Mouse (Mus musculus) heart, postnatal 4 days (tissue): ENCODE data around the gene Ccnyl1. TPM values are rescaled to one million over a fixed set of nuclear protein-coding genes. Genes with fewer than 3 reads are reported as not detected.
A peak's percentile ranks its signal among the peaks of the same experiment; 100 is the strongest.
"Not testable (repeated sequence)": the region's sequence is repeated elsewhere in the genome, so short reads cannot be mapped to it uniquely, and the experiment has no call there.

Experiments used
- DNase-seq: peaks from one replicate; pipeline ENCODE4 v3.0.0; 2021
- total RNA-seq, 2 experiments: library from RNA; stranded (reverse); gene quantifications; 2 replicates each; pipeline ENCODE4 v1.2.3; 2021

Ccnyl1 gene
- 10 to 100 TPM; 31.0 to 33.2 TPM for total RNA-seq

DNA sequence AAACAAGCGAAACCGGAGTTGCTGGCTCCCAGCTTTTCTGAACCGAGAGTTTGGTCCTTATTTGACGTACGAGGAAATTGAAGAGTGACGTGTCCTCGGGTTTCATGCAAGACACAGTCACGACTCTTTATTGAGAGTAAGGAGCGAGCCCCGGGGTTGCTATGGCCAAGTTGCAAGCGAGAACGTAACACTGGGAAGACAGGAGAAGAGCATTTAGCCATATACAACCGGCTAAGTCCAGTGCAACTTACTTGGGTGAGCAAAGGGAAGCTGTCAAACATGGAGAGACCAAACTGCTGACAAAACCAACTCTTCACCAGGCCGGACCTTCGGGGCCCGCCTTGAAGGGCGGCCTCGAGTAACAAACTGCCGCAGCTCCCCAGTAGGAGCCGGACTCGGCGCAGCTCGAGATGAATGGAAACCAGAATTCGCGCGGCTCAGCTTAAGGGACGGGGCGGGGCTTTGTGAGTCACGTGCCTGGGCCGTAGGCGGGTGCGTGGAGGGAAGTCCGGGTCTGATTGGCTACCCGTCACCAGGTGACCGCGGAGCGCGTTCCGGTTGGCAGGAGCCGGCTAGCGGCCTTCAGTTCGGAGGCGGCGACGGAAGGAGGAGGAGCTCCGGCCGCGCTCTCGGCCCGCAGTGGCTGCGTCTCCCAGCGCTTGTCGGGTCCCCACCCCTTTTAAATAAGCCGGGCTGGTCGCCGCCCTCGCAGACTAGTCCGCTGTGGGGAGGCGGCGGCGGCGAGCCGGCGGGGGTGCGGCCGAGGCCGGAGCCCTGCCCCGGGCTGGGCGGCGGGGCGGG lies at the start of gene Ccnyl1:
Gene Ccnyl1, plus strand, starts transcription at position 243 of the 801 bp plus-strand sequence.
- DNase-seq, result peak; percentile 99

DNA sequence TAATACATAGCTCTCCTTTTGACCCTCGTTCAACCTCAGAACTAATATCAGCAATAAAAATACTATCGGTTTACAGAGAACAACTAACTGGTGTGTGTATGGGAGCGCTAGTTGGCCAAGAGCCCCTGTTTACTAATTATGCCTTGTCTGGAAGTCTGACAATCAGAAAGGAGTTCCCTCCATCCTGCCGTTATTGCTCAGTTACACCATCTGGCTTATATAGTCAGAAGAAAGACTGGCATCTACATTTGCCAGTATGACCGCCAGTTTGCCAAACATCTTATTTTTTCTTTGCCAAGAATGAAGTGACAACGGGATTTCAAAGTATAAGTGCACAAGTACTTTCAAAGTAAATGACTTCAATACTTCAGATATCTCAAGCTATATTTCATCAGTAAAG lies 49.2 kb upstream of the Ccnyl1 start:
- no peak for DNase-seq

DNA sequence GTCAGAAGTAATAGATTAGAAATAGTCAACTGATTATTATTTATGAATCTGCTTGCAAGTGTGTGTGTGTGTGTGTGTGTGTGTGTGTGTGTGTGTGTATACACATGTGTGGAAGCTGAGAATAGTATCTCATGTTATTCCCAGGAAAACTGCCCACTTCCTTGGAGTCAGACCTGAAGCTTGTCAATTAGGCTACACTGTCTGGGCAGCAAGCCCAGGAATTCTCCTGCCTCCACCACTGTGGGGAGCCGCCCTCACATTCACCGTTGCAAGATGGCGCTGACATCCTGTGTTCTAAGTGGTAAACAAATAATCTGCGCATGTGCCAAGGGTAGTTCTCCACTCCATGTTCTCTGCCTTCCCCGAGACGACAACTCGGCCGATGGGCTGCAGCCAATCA lies 47.7 kb upstream of the Ccnyl1 start:
- DNase-seq, result not testable (repeated sequence)

DNA sequence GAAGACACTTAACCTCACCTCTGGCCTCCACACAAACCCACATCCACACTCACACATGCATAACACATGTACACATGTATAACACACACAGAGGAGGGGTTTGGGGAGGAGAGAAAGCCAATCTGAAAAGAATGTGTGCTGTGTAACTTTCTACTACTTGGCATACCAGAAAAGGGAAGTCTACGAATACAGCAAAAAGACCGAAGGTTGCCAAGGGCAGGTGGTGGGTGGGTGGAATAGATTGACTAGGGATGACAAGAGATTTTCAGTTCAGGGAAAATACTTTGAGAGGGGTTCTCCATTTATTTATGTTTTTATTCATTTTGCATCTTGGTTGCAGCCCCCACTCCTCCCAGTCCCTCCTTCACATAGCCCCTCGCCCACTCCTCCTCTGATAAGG lies 45.7 kb upstream of the Ccnyl1 start:
- no peak for DNase-seq

DNA sequence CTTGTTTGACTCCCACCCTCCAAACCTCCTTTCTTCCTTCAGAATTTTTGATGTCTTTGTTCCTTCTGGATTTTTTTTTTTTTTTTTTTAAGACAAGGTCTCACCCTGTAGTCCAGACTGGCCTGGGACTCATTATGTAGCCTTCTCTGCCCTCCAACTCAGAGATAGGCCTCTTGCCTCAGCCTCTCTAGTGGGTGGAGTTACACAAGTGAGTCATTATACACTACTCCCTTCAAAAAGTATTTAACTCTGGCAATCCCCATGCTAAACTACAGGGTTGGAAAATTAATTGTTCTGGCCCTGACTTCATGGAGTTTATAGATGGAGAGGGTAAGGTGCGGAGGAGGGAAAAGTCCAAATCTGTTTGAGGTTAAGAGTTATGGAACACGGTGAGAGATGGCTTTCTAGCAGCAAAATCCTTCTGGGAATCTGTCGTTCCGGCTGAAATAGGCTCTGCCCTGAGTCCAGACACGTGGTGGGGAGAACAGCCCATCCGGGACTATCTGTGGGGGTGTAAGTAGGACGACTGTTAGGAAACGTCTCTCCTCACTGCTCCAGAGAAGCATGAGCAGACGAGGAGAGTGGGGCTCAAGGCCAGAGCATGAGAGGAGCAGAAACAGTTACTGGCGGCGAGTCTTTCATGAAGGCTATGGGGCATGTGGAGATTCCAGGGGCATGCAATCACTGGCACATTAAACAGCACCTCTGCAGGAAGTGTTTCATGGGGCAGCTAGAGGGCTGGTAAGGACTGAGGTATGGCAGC lies 40.7 kb upstream of the Ccnyl1 start:
- DNase-seq, result peak; percentile 10

DNA sequence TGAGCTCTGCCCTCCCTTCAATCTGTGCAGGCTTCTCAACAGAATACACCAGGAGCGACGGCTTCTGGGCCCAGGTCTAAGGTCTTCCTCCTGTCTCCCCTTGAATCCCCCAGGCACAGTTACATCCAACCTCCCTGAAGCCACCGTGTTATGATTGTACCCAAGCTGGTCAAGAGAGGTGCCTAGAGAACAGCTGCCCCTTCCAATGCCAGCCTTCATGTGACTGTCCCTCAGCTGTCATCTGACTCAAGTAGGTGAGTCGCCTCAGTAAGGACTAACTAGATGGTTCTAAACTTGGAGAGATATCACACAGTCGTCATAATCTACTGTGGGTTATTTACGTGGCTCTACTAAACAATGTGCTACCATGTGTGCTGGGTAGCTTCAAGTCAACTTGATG lies 36.6 kb upstream of the Ccnyl1 start:
- DNase-seq, result no peak

DNA sequence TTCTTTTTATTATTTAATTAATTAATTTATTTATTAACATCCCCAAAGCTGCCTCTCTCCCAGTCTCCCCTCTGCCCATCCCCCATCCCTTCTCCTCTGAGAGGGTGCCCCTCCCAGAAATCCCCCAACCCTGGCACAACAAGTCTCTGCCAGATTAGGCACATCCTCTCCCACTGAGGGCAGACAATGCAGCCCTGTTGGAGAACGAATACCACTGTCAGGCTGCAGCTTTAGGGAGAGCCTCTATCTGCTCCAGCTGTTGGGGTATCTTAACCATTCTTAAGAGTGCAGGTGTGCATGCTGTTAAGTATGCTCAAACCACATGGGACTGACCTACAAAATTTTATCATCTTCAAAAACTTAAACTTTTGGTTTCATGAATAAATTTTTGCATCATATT lies 34.8 kb upstream of the Ccnyl1 start:
- DNase-seq, result no peak

DNA sequence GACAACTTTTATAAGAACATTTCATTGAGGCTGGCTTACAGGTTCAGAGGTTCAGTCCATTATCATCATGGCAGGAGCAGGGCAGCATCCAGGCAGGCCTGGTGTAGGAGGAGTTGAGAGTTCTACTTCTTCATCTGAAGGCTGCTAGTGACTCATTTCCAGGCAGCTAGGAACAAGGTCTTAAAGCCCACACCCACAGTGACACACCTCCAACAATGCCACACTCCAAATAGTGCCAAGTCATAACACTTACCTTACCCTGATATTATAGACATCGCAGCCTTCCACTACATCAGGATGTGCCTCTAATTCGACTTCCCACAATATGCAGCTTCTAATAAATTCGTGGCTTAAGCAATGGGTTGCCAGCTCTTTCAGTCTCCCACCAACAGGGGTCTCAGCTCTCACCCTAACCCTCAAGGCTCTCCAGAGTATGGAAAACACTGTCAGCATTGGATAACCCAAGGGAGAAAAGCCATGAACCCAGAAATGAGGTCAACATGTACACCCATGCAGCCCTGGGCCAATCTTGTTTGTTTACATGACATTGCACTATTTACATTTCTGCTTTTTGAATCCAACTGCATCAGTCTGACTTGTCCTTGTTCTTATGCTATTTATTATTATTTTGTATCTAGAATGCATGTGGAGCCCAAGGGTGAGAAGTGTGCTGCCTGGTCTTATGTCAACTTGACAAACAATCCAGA lies 33.7 kb upstream of the Ccnyl1 start:
- DNase-seq, result no peak

DNA sequence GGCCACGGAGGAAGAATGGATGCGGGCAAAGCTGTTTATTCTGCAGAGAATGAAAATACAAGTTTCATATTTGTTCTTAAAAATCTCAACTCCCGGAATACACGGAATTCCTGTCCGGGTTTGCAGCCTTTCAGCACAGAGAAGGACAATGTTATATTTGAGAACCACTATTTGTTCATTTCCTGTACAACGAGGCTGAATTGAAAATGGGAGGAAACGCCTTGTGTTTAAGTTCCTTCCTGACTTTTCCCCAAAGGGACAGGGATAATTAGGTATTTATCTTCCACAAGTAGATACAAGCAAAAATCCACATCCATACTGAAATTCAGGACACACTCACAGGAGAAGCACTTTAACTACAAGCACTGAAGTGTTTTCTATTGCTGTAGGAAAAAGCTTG lies 31.4 kb upstream of the Ccnyl1 start:
- no peak for DNase-seq

DNA sequence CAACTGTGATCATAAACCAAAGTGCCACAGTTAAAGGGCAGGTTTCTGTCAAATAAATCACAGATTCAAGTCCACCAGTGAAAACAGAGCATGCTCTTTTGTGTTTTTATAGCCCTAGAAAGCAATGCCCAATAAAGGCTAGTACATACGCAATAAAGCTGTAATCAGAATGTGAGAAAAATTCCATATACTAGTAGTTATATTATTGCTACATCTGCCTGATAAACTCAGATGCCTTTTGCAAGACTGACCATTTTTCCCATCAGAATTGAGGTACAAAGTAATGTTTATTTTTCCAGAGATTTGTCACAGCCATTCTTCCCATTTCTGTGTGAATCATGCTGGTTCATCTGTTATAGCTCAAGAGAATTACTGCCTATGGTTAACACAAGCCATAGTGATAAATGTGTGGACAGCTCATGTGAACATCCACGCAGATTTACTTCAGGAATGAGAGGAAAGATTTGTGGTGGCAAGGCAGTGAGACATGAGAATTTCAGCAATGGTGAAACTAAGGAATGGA lies 23.1 kb upstream of the Ccnyl1 start:
- no peak for DNase-seq

DNA sequence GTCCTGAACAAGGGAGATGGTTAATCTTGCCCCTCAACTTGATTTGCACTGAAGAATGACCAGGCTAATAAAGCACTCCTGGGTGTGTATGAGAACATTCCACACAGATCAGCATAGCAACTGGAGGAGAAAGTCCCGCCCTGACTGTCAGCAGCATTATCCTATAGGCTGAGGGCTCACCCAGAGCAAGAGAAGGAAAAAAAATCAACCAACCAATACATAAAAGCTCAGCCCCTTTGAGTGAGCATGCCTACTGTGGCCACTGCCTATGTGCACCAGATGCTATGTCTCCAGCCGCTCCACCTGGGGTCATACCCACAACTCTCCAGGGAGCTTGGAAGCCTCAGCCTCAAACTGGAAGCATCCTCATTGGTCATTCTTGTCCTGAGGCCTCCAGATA lies 20.8 kb upstream of the Ccnyl1 start:
- no peak for DNase-seq

DNA sequence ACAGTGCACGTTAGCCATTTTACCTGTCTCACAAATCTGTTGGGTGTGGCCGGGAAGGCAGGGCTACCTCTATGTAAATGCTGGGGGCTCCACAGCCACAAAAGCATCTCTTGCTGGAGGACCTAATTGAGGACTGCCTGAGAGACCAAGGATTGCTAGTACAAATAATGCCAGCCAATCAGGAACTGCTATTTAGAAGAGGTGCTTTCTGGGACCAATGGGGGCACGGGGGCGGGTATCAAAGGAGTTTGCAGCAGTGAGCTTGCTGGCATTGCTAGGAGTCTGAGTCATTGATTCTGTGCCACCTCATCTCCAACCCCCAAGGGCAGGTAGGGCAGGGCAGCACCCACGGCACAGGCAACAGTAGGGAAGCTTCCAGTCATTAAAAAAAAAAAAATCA lies 16.3 kb upstream of the Ccnyl1 start:
- DNase-seq, result no peak

DNA sequence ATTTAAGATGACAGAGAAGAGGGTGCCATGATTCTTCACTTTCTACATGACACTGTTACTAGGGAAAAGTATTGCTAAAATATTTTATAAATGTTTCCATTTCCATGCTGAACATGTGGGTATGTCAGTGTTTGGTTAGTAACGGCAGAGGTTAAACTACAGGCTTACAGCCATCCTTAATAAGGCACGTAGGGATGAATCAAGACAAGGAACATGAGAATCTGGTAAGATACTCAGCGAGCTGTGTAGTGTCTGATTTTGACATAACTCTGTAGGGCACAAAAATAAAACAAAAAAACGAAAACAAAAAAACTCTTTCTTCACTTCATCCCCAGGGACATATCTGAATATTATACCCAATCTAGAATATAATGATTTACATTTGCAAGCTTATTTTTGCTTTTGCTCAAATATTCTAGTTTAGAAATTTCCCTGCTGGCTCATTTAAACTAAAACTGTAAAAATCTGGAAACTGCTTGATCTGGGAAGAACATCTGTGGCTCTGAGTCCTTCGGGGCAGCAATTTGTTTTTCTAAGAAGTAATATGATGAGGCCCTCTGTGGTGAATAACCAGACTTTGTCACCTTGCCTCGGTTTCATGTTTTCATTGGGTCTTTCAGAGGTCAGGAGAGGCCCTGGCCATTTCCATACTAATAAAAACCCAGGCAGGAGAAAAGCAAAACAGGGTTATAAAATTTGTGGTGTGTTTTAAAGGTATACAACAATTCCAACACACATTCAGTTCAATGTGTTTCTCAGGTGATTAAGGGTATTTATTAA lies 14.0 kb upstream of the Ccnyl1 start:
- no peak for DNase-seq

DNA sequence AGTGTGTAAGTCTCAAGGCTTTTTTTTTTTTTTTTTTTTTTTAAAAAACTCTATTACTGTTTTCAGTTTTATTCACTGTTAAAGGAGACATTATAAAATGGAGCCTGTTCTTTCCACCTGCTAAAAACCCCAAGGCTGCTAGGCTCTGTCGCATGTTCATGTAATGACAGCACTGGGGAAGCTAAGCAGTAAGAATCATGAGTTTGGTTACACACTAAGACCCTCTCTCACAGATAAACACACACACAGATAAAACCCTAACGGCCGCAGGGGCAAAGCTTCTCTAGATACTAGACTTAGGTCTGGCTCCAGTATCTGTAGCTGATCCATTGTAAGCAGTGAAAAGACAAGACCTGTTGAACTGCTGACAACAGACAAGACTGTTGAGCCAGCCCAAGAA lies 8.8 kb upstream of the Ccnyl1 start:
- DNase-seq, result no peak

DNA sequence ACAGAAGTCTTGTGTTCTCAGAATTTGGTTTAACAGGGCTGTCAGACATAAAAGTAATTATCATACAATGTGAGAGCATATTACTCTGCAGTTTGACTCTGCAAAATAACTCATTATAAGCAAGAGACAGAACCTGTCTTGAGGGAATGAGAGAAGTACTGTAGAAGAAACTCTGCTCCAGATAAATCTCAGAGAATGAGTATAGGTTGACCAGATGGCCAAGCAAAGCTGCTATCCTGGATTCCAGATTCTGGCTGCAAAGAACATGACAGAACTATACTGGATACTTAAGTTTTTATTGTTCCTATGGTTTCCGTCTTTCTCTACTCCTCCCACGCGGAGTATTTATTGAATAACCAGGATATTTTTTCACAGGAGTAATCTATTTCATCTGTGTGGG lies 7.2 kb upstream of the Ccnyl1 start:
- no peak for DNase-seq

DNA sequence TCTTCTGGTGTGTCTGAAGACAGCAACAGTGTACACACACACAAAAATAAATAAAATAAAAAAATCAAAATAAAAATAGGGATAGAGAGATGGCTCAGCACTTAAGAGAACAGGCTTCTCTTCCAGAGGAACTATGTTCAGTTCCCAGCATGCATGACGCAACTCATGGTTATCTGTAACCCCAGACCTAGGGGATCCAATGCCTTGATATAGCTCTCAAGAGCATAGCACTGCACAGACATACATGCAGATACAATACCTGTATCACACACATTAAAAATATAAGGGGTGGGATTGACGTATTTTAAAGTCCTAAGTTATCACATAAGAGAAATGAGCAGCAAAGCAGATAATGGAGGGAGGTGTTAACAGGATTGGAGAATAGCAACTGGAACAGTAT lies 5.8 kb upstream of the Ccnyl1 start:
- DNase-seq, result no peak

DNA sequence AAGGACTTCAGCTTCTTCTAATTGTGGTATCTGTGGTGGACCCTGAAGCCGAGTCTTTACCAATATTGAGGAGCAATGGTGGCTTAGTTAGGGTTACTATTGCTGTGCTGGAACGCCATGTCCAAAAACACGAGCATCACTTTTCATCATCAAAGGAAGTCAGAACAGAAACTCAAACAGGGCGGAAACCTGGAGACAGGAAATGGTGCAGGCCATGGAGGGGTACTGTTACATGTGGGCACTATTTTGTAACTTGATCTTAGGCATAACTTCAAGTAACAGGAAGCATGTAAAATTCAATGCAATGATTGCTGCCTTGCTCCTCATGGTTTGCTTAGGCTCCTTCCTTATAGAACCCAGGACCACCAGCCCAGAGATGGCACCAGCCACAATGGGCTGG lies 2.2 kb upstream of the Ccnyl1 start:
- no peak for DNase-seq

DNA sequence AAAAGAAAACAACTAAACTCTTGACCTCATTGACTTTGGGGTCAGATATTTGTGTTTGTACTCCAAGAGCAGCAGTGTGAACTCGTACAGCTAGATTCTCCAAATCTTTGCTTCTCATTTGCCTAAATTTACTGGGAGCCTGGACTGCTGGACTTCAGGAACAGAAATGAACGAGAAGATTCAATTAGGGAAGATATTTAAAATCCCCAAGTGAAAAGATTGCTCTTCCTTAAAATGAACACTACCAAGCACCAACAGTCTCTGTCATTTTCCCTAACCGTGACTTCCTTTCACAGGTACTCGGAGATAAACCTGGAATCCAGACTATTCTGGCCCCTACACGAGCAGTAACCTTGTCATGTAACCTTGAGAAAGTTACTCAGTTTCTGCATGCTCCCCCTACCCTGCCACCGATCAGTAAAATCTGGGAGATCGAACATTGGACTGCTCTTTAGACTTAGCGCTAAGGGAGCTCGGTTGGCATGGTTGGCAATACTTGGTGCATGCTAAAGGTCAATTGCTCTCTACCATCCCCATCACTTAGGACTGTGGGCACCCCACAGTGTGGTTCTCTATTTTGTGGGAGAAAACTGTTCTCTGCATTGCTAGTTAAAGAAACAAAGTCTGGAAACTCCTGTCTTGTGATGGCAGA lies 568 bp upstream of the Ccnyl1 start:
- DNase-seq, result no peak

DNA sequence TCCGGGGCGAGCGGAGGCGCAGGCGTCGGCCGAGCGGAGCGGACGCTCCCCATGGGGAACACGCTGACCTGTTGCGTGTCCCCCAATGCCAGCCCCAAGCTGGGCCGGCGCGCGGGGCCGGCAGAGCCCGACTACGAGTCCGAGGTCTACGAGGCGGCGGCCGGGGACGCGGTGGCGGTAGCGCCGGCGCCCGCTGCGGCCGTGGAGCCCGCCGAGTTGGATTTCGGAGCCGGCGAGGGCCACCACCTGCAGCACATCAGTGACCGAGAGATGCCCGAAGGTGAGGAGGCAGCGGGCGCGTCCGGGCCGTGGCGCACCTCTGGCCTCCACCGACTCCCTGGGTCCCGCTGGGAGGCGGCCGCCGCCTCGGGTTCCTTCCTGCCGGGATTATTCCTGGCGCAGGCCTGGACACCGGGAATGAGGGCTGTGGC lies 881 bp downstream of the Ccnyl1 start:
- DNase-seq, result peak; percentile 65

DNA sequence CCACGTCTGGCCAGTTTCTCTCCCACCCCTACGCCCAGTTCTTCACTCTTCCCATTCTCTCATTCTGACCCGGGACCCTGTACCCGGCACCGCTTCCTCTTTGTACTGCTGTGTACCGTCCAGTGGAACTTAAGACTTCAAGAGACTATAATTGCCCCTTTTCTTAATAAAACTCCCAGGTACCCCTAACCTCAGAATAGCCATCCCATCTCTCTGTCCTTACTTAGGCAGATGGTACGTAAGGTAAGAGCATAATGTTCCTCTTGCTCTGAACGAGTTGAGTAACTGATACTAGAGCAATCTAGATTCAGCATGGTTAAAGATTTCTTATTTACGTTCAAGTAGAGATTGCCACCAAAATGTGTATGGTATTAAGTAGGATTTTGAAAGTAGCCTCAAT lies 1.3 kb downstream of the Ccnyl1 start:
- no peak for DNase-seq

DNA sequence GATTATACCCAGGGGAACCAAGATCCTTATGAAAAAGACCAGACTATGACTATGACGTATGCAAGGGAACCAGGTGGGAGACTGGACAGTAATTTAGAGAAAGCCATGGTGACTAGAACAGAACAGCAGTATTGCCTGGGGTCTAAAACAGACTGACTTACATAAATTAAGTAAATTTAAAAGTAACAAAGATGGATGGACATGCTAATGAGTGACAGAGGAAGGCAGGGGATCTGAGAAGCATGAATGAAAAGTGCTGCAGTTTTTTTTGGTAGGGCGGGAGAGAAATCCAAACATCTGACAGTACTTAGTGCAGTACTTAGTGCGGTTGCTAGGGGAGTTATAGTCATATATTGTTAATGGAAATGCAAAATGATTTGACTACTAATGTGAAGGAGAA lies 4.9 kb downstream of the Ccnyl1 start:
- no peak for DNase-seq

DNA sequence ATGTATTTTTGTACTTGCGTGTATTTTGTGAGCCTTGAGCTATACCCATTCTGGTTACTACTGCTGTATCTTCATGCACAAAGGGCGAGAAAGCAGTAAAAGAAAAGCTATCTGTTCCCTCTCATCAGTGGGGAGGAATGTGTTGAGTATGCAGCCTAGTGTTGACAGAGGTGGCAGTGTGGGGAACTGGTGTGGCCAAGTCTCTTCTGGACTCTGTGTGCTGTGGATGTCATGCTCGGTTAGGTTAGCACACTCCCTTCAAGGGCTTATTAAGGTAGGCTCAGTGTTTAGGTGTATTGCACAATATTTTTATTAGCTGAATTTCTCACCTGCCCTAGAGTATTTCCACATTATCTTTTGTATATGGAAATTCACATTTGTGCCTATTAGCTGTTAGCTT lies 11.5 kb downstream of the Ccnyl1 start:
- DNase-seq, result no peak
